Mouse (Mus musculus) heart, adult 2 months (tissue): ENCODE measurements around the gene Crabp2. TPM values are rescaled to one million over a fixed set of nuclear protein-coding genes. Genes with fewer than 3 reads are reported as not detected.

Experiments
- DNase-seq, 2 experiments: peaks; one replicate each; pipeline ENCODE4 v3.0.0; 2021
- H3K27ac ChIP-seq: fragments of 200-600 bp; 2 replicates; pipeline ENCODE4 v1.8.1; 2022
- H3K27me3 ChIP-seq: fragments of 200-500 bp; 2 replicates; pipeline ENCODE4 v1.6.1; 2012; ENCODE audit warnings: mild to moderate bottlenecking, low read length, inconsistent platforms, mixed read lengths; ENCODE audit not compliant: control insufficient read depth, insufficient read depth
- H3K36me3 ChIP-seq: fragments of 200-500 bp; 2 replicates; pipeline ENCODE4 v1.6.1; 2012; ENCODE audit warnings: low read length, inconsistent platforms; ENCODE audit not compliant: control insufficient read depth, insufficient read depth
- H3K4me1 ChIP-seq: fragments of 200-500 bp; 2 replicates; pipeline ENCODE4 v1.6.1; 2011; ENCODE audit warnings: low read length; ENCODE audit not compliant: control insufficient read depth, insufficient read depth
- H3K4me3 ChIP-seq: fragments of 200-600 bp; 2 replicates; pipeline ENCODE4 v1.8.1; 2022
- H3K79me2 ChIP-seq: fragments of 200-500 bp; replicated peaks from 2 replicates; pipeline ENCODE4 v1.6.1; 2012; ENCODE audit warnings: mild to moderate bottlenecking, inconsistent platforms, low read length, moderate library complexity, mixed read lengths; ENCODE audit not compliant: control insufficient read depth, insufficient read depth
- H3K9ac ChIP-seq: fragments of 200-500 bp; 2 replicates; pipeline ENCODE4 v1.6.1; 2012; ENCODE audit warnings: low read depth, mild to moderate bottlenecking, control low read depth, inconsistent platforms, low read length, mixed read lengths
- CTCF ChIP-seq: fragments of 200-600 bp; IDR thresholded peaks from 2 replicates; pipeline ENCODE4 v1.8.1; 2022; ENCODE audit warnings: antibody characterized with exemption, mild to moderate bottlenecking, moderate library complexity
- EP300 ChIP-seq: fragments of 200-500 bp; IDR thresholded peaks from 2 replicates; pipeline ENCODE4 v1.6.1; 2011; ENCODE audit warnings: low read depth, low read length, control low read depth; ENCODE audit not compliant: insufficient read depth
- POLR2A ChIP-seq: fragments of 200-500 bp; IDR thresholded peaks from 2 replicates; pipeline ENCODE4 v1.6.1; 2011; ENCODE audit warnings: mild to moderate bottlenecking, low read depth, low read length, control low read depth; ENCODE audit not compliant: insufficient read depth
- WGBS: fragments of 180-500 bp; shearing (Covaris S2); methylation state at CpG from one replicate; pipeline ENCODE4 v1.1.7; 2018; 5-methylcytosine and 5-hydroxymethylcytosine counted together
- intact Hi-C: fragments of 180-260 bp; cut with DNase I; formaldehyde crosslinking; loops from one replicate; pipeline ENCODE4 v1.15.1; 2025
- polyA plus RNA-seq: library from polyadenylated mRNA; depleted of rRNA; stranded (reverse); fragments of >200 nt; gene quantifications from 2 replicates; pipeline ENCODE4 v1.2.3, GENCODE M21; 2012
- total RNA-seq, 2 experiments: library from RNA; stranded (reverse); gene quantifications; 2 replicates each; pipeline ENCODE4 v1.2.3; 2021

The Crabp2 gene
- total and polyA plus RNA-seq, 3 experiments, result 0.25 TPM; not detected in 2

DNA sequence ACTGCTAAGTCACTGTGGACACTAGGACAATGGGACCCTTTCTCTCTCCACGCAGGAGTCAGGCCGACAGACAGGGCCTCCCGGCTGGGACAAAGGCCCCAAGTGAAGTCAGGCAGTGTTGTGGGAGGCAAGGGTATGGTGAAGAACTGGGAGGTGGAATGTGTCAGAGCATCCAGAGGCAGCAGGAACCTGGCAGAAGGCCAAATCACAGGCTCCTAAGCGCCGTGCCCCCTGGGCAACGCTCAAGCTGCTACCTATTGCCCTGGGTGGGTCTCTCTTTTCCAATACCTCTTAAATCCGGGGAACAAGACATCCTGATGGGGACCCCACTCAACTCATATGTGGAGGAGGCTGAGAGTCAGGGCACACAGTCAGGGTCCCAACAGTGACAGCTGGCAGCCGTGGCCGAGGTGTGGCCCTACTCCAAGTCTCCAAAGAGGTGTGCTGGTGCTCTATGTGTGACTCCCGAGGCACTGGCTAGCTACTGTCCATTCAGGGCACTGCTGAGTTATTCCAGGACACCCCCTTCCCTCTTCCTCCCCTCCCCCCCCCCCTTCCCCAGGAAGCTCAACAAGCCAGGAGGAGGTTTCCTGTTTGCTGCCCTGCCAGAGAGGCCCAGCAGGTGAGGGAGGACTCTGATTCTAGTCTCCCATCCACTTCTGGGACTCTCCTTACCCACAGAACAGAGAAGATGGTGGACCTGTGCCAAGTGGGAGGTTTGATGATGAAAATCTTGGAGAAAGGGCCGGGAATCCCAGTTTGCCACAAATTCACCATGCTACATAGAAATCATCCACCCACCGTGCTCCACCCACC lies 37.2 kb downstream of the Crabp2 start:
- H3K9ac ChIP-seq, result no peak overlapping the region
- peaks cover 45% of the 10 kb centered on the region for H3K4me1 ChIP-seq
- TF ChIP-seq POLR2A (0 out of 2 replicates have a peak, but pooled peaks have one; percentile 25), EP300 (peak; percentile 54; the same call in 1 of the 2 replicates), CTCF (no peak)
- peak; percentile 32 to 43 for DNase-seq
- no peaks in the 10 kb centered on the region for H3K79me2 ChIP-seq
- no peak overlapping the region for H3K4me3 ChIP-seq
- 25% methylated on average over 12 of the region's 12 CpGs for WGBS
- H3K36me3 ChIP-seq, result no peaks in the 10 kb centered on the region
- H3K27me3 ChIP-seq, result no peaks in the 10 kb centered on the region
- intact Hi-C loops, result no loop called here
- peak overlapping the region; percentile 59 for H3K27ac ChIP-seq

DNA sequence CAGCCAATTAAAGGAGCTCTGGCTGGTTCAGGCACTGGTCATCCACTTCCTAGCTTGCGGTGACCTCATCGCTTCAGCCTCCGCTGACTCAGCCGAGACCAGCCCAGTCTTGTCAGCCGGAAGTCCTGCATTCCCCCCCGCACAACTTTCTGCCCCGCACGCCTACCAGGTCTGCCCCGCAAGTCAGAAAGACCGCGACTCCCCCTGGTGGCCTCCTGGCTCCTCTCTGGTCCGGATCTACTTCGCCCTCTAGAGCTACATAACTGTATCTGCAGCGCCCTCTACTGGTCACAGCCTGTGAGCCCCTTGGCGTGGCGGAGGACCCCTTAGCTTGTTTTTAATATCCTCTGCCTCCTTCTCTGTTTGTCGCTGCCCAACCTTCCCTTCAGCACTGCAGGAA lies 38.4 kb downstream of the Crabp2 start:
- WGBS, result 1% methylated on average over 17 of the region's 17 CpGs
- no peaks in the 10 kb centered on the region for H3K27me3 ChIP-seq
- peak; percentile 91 to 94 for DNase-seq
- TF ChIP-seq CTCF (peak; percentile 98), POLR2A (peak; percentile 37; the same call in 1 of the 2 replicates), EP300 (peak; percentile 92)
- H3K9ac ChIP-seq, result 0 out of 2 replicates have a peak overlapping the region, but pooled peaks have one; percentile 15
- peaks cover 36% of the 10 kb centered on the region for H3K4me1 ChIP-seq
- no peaks in the 10 kb centered on the region for H3K36me3 ChIP-seq
- peak overlapping the region; percentile 0; the same call in 1 of the 2 replicates for H3K4me3 ChIP-seq
- intact Hi-C loops, result loop anchor here (1.0 kb wide), 2 partner anchors 17 to 52 kb away; no protein-coding TSS in a partner anchor
- H3K79me2 ChIP-seq, result no peaks in the 10 kb centered on the region
- H3K27ac ChIP-seq, result peak overlapping the region; percentile 59

DNA sequence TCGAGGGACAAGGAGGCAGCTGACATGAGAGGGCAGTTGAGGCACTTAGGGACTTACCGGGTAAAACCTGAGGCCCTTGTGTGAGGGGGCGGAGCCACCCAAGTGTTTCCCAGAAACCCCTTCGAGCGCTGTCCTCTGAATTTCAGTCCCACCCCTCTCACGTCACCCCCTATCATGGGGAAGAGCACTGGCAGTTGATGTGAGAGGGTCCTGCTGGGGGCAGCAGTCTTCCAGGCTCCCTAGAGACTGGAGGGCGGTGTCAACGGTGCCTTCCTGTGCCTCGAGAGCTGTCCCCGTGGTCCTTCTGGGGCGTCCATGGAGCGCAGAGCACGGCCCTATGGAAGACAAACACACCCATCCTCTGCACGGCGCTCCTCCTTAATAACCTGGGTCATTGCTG lies 39.2 kb downstream of the Crabp2 start:
- peak in 1 of 2 experiments; percentile 47 for DNase-seq
- peak overlapping the region; percentile 10; the same call in 1 of the 2 replicates for H3K4me3 ChIP-seq
- intact Hi-C loops, result loop anchor here (1.0 kb wide), 2 partner anchors 17 to 52 kb away; no protein-coding TSS in a partner anchor
- no peak for TF ChIP-seq EP300
- 0 out of 2 replicates have a peak, but pooled peaks have one; percentile 18 for TF ChIP-seq POLR2A
- no peaks in the 10 kb centered on the region for H3K27me3 ChIP-seq
- H3K4me1 ChIP-seq, result peaks cover 30% of the 10 kb centered on the region
- WGBS, result 2% methylated on average over 15 of the region's 15 CpGs
- H3K36me3 ChIP-seq, result no peaks in the 10 kb centered on the region
- no peaks in the 10 kb centered on the region for H3K79me2 ChIP-seq
- H3K27ac ChIP-seq, result no peak overlapping the region
- peak overlapping the region; percentile 39 for H3K9ac ChIP-seq

GRCm38 (mm10) chr3:87988068-87988467 lies 39.6 kb downstream of the Crabp2 start:
- no peak overlapping the region for H3K27ac ChIP-seq
- 15% methylated on average over 15 of the region's 15 CpGs for WGBS
- H3K4me1 ChIP-seq, result peaks cover 27% of the 10 kb centered on the region
- peak overlapping the region; percentile 10; the same call in 1 of the 2 replicates for H3K4me3 ChIP-seq
- H3K27me3 ChIP-seq, result no peaks in the 10 kb centered on the region
- no peaks in the 10 kb centered on the region for H3K36me3 ChIP-seq
- H3K9ac ChIP-seq, result no peak overlapping the region; the same call in 1 of the 2 replicates
- intact Hi-C loops, result no loop called here
- no peaks in the 10 kb centered on the region for H3K79me2 ChIP-seq
- TF ChIP-seq CTCF (no peak), EP300 (no peak), POLR2A (no peak)
- no peak for DNase-seq

- Histone ChIP-seq H3K4me1 (peaks cover 18% of the 10 kb centered on the region), H3K27ac (no peak overlapping the region), H3K79me2 (no peaks in the 10 kb centered on the region), H3K4me3 (no peak overlapping the region), H3K9ac (no peak overlapping the region), H3K36me3 (no peaks in the 10 kb centered on the region), H3K27me3 (no peaks in the 10 kb centered on the region)
- TF ChIP-seq CTCF, result no peak
- TF ChIP-seq POLR2A, result no peak
- no peak for TF ChIP-seq EP300
- intact Hi-C loops, result no loop called here
- no peak for DNase-seq
- WGBS, result 49% methylated on average over 10 of the region's 10 CpGs
Observed at GRCm38 (mm10) chr3:87989935-87990334, 41.5 kb downstream of the Crabp2 start.

DNA sequence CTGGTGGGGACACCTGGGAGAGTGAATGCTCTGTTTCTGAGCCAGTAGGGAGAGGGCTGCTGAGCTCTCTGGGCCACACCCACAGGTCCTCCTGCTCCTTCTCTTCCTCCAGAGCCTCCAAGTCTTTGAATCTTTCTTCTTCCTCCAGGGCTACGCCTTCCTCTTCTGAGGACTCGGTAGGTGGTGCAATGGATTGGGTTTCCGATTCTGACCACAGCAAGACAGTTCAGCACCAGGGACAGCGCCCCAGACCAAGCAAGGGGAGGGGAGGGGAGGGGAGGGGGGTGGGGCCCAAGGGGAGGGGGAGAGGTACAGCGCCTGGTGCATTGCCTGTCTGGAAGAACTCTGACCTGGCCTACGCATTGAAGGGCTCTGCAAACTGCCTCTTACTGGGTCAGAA lies 45.0 kb downstream of the Crabp2 start:
- no peak overlapping the region for H3K27ac ChIP-seq
- H3K4me1 ChIP-seq, result 0 out of 2 replicates have a peak, but pooled peaks cover 1% of the 10 kb centered on the region
- 4% methylated on average over 3 of the region's 6 CpGs for WGBS
- no peaks in the 10 kb centered on the region for H3K79me2 ChIP-seq
- peak in 1 of 2 experiments; percentile 27 for DNase-seq
- no peaks in the 10 kb centered on the region for H3K36me3 ChIP-seq
- no peak overlapping the region for H3K9ac ChIP-seq
- H3K27me3 ChIP-seq, result peaks cover 16% of the 10 kb centered on the region
- TF ChIP-seq POLR2A (no peak), EP300 (no peak), CTCF (no peak)
- intact Hi-C loops, result no loop called here
- no peak overlapping the region for H3K4me3 ChIP-seq
